Mouse (Mus musculus) telencephalon, adult 2 months (tissue): ENCODE results near the gene Gm3417.
"Not testable (repeated sequence)": the region's sequence is repeated elsewhere in the genome, so short reads cannot be mapped to it uniquely, and the experiment has no call there.

ENCODE experiments used
- DNase-seq: peaks from one replicate; pipeline ENCODE4 v3.0.0-alpha.2; 2011; ENCODE audit warnings: low read depth, low spot score

Gene Gm3417

DNA sequence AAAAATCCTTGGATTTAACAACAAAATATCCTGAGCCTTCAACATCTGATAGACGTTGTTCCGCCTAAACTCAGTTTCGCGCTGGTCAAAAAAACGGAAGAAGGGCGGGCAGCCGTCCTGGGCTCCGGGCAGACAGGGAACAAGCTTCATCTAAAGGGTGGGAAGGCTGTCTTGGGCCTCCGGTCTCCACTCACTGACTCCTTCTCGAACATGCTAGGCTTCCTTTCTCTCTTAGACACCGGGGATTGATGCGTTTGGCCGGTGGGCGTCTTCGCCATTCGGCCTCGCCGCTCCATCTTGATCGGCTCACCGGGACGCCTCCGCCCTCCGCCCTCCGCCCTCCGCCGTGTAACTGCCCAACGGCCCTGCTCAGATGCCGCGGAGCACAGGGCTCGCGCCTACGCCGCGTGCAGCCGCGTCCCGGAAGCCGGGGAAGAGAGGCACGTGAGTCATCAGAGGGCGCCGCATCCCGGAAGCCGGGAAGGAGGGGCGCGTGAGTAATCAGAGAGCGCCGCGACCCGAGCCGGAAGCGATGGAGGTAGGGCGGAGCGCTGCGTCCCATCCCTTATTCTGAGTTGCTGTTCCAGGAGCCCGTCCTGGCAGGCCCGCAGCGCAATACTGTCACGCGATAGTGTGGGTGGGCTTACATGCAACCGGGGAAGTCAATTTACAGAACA is at the start of gene Gm3417, which contains the start of gene 9030025P20Rik:
Gene Gm3417, minus strand, starts transcription at position 429 of the 677 bp plus-strand sequence.
Gene 9030025P20Rik, plus strand, starts transcription at position 107 of the 677 bp plus-strand sequence.
- DNase-seq: not testable (repeated sequence)

DNA sequence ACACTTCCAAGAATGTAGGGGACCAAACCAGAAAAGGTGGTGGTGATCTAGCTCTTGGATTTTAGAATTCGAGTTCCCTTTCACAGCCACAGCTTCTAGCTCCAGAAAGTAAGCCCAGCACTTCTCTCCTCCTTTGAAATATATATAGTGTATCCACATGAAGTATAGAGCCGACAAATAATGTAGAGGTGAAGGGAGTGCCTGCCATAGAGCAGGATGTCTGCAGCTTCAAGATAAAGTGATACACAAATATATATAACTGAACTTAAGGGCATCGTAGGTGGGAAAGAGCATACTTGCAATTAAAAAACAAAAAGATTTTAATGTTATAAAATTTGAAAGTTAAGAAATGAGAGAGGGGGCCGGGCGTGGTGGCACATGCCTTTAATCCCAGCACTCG is 46.9 kb upstream of the Gm3417 start:
- not testable (repeated sequence) for DNase-seq

DNA sequence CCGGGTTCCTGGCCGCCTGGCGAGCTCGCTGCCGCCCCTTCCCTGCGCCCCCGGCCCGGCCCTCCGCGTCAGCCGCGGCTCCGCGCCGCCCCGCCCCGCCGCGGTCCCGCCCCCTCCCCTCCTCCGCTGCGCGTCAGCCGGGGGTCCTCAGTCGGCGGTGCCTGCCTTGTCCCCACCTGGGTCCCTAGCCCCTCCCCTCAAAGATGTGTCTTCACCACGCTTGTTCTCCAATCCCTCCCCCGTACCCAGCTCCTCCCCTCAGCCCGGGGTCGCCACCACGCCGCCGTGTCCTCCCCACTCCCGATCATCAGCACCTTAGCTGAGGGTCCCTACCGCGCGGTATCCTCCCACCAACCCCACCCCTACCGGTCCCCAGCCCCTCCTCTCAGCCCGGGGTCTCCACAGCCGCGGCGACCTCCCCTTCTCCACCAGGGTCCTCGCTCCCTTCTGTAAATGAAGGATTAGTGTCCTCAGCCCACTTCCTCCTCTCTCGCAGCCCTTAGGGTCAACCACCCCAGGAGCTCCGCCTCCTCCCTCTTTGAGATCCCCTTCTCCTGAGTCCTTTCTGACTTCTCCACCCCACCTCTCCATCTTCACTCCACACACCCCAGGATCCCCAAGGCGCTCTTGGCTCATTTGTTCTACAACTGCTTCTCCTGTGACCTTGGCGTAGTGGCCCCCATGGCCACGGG is 46.1 kb upstream of the Gm3417 start:
- DNase-seq: not testable (repeated sequence)

DNA sequence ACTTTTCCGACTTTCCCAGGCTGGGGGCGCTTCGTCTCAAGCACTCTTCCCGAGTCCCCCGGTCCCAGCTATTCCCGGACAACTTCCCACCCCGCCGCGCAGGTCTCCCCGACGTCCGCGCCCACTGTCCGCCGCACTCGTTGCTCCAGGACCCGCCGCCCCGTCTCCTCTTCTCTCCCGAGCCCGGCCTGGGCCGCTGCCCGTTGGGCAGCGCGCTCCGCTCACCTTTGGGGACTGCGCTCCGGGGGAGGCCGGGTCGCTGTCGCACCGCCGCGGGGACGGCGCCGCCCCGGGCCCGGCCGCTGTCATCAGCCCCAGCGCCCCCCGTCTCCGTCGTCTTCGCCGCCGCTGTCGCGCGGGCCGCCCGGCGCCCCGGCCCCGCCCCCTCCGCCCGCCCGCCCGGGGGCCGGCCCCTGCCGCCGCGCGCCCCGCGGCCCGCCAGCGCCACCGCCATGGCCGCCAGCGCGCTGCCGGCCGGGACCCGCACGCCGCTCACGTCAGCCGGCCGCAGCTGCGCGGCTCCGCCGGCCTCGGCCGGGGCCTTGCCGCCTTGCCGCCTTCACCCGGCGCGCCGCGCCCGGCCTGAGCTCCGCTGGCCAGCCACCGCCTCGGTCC is 45.4 kb upstream of the Gm3417 start:
- DNase-seq: not testable (repeated sequence)

DNA sequence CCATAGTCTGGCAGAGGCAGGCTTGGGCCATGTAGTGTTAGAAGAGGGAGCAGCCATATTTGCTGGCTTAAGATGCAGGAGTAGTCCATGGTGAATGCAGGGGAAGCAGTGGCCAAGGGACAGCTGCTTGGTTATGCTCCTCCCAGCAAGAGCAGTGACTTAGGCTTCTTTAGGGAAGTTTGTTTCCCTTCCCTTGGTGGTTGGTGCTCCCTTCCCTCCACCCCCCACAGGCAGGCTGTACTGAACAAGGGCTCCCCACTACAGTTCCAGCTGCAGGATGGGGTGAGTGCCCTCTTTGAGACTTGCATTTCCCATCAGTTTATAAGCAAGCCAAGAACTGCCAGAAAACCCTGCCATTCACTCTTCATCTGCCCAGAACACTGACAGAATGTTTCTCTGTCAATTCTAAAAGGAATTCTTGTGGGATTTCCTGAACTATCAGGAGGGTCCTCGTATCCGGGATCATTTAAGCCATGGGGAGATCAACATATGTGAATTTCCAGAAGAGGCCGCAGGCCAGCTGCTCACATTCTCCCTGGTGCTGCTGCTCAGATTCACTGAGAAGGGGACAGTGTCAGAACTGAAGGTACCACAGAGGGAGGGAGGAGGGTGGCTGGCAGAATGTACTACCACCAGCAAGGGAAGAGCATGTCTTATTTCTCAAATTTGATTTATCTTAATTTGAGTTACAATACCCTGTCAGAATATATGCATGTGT is 43.1 kb upstream of the Gm3417 start:
- DNase-seq: not testable (repeated sequence)

DNA sequence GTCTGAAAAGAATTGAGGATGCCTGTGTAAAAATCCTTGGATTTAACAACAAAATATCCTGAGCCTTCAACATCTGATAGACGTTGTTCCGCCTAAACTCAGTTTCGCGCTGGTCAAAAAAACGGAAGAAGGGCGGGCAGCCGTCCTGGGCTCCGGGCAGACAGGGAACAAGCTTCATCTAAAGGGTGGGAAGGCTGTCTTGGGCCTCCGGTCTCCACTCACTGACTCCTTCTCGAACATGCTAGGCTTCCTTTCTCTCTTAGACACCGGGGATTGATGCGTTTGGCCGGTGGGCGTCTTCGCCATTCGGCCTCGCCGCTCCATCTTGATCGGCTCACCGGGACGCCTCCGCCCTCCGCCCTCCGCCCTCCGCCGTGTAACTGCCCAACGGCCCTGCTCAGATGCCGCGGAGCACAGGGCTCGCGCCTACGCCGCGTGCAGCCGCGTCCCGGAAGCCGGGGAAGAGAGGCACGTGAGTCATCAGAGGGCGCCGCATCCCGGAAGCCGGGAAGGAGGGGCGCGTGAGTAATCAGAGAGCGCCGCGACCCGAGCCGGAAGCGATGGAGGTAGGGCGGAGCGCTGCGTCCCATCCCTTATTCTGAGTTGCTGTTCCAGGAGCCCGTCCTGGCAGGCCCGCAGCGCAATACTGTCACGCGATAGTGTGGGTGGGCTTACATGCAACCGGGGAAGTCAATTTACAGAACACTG is 31.3 kb upstream of the Gm3417 start, which contains the start of gene Gm3435:
Gene Gm3435, plus strand, starts transcription at position 471 of the 708 bp plus-strand sequence.
- not testable (repeated sequence) for DNase-seq

DNA sequence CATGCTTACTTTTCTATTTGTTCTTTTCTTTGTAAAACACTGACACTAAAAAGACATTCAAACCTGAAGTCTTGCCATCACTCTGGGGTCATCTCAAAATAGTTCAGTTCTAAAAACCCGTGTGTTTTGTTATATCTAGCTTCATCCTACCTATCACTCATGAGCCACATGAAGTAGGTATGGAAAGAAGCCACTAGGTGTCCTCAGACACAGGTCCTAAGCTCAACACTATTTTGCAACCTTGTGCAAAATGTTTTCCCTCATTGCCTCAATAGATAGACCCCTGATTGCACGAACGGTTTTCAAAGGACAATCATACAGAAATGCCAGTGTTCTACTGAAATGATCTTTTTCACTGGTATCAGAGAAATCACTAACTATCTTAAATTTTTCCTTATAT is 30.5 kb upstream of the Gm3417 start:
- not testable (repeated sequence) for DNase-seq

DNA sequence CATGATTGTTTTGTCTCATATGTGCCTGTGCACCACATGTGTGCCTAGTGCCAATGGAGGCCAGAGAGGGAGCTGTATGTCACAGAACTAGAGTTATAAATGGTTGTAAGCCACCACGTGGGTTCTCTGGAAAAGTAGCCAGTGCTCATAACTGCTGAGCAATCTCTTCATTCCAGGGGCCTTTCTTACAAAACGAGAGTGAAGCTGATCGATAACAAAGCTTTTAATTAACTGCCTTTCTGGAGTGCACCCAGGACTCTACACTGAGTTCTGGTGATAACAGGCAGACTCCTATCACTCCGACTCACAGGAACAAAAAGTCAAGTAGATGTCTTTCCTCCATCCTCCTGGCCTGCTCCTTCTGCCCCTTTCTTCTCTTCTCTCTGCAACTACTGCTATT is 21.5 kb upstream of the Gm3417 start:
- not testable (repeated sequence) for DNase-seq

DNA sequence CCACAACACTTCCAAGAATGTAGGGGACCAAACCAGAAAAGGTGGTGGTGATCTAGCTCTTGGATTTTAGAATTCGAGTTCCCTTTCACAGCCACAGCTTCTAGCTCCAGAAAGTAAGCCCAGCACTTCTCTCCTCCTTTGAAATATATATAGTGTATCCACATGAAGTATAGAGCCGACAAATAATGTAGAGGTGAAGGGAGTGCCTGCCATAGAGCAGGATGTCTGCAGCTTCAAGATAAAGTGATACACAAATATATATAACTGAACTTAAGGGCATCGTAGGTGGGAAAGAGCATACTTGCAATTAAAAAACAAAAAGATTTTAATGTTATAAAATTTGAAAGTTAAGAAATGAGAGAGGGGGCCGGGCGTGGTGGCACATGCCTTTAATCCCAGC is 15.6 kb upstream of the Gm3417 start:
- not testable (repeated sequence) for DNase-seq

DNA sequence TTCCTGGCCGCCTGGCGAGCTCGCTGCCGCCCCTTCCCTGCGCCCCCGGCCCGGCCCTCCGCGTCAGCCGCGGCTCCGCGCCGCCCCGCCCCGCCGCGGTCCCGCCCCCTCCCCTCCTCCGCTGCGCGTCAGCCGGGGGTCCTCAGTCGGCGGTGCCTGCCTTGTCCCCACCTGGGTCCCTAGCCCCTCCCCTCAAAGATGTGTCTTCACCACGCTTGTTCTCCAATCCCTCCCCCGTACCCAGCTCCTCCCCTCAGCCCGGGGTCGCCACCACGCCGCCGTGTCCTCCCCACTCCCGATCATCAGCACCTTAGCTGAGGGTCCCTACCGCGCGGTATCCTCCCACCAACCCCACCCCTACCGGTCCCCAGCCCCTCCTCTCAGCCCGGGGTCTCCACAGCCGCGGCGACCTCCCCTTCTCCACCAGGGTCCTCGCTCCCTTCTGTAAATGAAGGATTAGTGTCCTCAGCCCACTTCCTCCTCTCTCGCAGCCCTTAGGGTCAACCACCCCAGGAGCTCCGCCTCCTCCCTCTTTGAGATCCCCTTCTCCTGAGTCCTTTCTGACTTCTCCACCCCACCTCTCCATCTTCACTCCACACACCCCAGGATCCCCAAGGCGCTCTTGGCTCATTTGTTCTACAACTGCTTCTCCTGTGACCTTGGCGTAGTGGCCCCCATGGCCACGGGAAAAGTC is 14.7 kb upstream of the Gm3417 start:
- DNase-seq: not testable (repeated sequence)

DNA sequence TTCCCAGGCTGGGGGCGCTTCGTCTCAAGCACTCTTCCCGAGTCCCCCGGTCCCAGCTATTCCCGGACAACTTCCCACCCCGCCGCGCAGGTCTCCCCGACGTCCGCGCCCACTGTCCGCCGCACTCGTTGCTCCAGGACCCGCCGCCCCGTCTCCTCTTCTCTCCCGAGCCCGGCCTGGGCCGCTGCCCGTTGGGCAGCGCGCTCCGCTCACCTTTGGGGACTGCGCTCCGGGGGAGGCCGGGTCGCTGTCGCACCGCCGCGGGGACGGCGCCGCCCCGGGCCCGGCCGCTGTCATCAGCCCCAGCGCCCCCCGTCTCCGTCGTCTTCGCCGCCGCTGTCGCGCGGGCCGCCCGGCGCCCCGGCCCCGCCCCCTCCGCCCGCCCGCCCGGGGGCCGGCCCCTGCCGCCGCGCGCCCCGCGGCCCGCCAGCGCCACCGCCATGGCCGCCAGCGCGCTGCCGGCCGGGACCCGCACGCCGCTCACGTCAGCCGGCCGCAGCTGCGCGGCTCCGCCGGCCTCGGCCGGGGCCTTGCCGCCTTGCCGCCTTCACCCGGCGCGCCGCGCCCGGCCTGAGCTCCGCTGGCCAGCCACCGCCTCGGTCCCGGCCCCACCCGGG is 14.0 kb upstream of the Gm3417 start:
- DNase-seq: not testable (repeated sequence)

DNA sequence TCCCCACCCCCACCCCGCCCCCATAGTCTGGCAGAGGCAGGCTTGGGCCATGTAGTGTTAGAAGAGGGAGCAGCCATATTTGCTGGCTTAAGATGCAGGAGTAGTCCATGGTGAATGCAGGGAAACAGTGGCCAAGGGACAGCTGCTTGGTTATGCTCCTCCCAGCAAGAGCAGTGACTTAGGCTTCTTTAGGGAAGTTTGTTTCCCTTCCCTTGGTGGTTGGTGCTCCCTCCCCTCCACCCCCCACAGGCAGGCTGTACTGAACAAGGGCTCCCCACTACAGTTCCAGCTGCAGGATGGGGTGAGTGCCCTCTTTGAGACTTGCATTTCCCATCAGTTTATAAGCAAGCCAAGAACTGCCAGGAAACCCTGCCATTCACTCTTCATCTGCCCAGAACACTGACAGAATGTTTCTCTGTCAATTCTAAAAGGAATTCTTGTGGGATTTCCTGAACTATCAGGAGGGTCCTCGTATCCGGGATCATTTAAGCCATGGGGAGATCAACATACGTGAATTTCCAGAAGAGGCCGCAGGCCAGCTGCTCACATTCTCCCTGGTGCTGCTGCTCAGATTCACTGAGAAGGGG is 11.6 kb upstream of the Gm3417 start:
- DNase-seq: not testable (repeated sequence)

DNA sequence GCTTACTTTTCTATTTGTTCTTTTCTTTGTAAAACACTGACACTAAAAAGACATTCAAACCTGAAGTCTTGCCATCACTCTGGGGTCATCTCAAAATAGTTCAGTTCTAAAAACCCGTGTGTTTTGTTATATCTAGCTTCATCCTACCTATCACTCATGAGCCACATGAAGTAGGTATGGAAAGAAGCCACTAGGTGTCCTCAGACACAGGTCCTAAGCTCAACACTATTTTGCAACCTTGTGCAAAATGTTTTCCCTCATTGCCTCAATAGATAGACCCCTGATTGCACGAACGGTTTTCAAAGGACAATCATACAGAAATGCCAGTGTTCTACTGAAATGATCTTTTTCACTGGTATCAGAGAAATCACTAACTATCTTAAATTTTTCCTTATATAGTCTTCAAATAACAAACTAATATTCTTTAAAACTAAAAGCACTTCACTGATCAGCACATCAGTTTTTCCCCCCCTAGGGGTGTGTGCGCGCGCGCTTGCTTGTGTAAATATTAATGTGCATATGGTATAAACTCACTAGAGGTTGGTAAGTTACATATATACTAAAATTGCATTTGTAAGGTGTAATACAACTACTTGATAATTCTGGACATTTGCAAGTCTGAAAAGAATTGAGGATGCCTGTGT is 750 bp downstream of the Gm3417 start:
- DNase-seq: not testable (repeated sequence)

DNA sequence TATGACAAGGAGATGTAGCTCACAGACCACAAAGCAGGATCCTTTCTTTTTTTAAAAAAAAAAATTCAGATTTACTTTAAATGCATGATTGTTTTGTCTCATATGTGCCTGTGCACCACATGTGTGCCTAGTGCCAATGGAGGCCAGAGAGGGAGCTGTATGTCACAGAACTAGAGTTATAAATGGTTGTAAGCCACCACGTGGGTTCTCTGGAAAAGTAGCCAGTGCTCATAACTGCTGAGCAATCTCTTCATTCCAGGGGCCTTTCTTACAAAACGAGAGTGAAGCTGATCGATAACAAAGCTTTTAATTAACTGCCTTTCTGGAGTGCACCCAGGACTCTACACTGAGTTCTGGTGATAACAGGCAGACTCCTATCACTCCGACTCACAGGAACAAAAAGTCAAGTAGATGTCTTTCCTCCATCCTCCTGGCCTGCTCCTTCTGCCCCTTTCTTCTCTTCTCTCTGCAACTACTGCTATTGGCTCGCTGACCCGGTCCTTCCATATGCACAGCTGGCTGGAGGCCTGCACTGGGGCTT is 10.1 kb downstream of the Gm3417 start:
- not testable (repeated sequence) for DNase-seq

DNA sequence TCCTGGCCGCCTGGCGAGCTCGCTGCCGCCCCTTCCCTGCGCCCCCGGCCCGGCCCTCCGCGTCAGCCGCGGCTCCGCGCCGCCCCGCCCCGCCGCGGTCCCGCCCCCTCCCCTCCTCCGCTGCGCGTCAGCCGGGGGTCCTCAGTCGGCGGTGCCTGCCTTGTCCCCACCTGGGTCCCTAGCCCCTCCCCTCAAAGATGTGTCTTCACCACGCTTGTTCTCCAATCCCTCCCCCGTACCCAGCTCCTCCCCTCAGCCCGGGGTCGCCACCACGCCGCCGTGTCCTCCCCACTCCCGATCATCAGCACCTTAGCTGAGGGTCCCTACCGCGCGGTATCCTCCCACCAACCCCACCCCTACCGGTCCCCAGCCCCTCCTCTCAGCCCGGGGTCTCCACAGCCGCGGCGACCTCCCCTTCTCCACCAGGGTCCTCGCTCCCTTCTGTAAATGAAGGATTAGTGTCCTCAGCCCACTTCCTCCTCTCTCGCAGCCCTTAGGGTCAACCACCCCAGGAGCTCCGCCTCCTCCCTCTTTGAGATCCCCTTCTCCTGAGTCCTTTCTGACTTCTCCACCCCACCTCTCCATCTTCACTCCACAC is 16.9 kb downstream of the Gm3417 start:
- not testable (repeated sequence) for DNase-seq

DNA sequence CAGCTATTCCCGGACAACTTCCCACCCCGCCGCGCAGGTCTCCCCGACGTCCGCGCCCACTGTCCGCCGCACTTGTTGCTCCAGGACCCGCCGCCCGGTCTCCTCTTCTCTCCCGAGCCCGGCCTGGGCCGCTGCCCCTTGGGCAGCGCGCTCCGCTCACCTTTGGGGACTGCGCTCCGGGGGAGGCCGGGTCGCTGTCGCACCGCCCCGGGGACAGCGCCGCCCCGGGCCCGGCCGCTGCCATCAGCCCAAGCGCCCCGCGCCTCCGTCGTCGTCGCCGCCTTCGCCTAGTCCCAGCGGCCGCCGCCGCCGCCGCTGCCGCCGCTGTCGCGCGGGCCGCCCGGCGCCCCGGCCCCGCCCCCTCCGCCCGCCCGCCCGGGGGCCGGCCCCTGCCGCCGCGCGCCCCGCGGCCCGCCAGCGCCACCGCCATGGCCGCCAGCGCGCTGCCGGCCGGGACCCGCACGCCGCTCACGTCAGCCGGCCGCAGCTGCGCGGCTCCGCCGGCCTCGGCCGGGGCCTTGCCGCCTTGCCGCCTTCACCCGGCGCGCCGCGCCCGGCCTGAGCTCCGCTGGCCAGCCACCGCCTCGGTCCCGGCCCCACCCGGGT is 17.5 kb downstream of the Gm3417 start, which contains the start of gene Phf10:
Gene Phf10, minus strand, starts transcription at position 323 of the 606 bp plus-strand sequence.
- not testable (repeated sequence) for DNase-seq

DNA sequence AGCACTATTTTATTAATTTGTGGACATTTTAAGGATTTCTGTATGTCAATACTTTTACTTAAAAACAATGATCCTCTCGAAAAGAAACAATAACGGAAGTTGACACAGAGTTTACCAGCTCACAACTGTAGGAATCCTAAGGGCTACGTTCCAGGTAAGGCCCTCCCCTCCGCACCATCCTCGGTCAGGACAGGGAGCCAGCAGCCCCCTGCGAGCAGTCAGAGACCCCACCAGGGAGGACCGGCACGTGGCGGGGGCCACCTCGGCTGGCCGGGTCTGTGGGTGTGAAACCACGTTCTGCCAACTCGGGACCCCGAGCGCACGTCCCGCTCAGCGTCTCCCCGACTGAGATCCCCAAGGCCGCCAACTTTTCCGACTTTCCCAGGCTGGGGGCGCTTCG is 18.1 kb downstream of the Gm3417 start:
- no peak for DNase-seq

DNA sequence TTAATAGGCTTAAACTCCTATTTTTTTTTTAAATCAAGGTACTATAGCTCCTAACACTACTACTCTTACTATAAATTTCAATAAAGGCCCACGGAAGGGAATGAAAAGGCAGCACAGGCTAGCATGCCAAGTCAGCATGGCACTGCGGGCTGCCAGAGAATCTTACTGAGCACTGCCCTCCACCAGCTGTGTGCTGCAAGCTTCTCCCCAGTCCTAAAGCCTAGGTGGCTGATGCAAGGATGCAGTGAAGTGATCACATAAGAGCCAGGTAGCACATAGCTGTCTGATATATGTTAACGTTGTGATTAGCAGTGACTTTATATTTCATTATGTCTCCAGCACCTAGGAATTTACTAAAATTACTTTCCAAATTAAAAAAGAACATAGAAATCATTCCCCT is 18.6 kb downstream of the Gm3417 start:
- no peak for DNase-seq
